17 mouse cellular contexts compared by ENCODE assay signal in genomic region chr14:103222356-103222755, GRCm38 (mm10).
DNase-seq lines count a peak whose midpoint lies in the region; ATAC-seq and TF ChIP-seq lines count a peak whose summit lies in the region.
"Had no signal": no experiment of that assay in that cellular context is flagged by ENCODE, and none has a peak within 500 bp of the region (broad histone marks: within the 10 kb centered on the region; RNA-seq: fewer than 3 reads in every experiment).

No protein-coding gene starts in this region.

- no peak for TF ChIP-seq EP300 in heart, postnatal 0 days (IDR thresholded peaks at IDR 0.05; ENCODE audit: low read depth)

- H3K4me1 ChIP-seq in heart, postnatal 0 days (ENCODE audit: control insufficient read depth, insufficient read depth): no peaks in the 10 kb centered on the region
- H3K4me1 ChIP-seq in embryonic facial prominence, embryonic 14.5 days (ENCODE audit: control insufficient read depth, insufficient read depth, low read length): no peaks in the 10 kb centered on the region

- H3K36me3 ChIP-seq in heart, postnatal 0 days (replicated peaks; ENCODE audit: control insufficient read depth, insufficient read depth, low read length): peaks cover 45% of the 10 kb centered on the region
- peaks cover 59% of the 10 kb centered on the region for H3K36me3 ChIP-seq in embryonic facial prominence, embryonic 14.5 days (ENCODE audit: control insufficient read depth, insufficient read depth, low read length)

- ATAC-seq in heart, postnatal 0 days (ENCODE audit: insufficient read depth, low read depth): 0 out of 2 replicates have a peak, but pooled peaks have one; percentile 36
- peak; percentile 86; the same call in 1 of the 2 replicates for ATAC-seq in embryonic facial prominence, embryonic 14.5 days (ENCODE audit: low read depth)
- ATAC-seq in megakaryocyte, adult 5-6 weeks (ENCODE audit: poor library complexity, severe bottlenecking): no peak
- ATAC-seq: activated CD4-positive, CD25-positive, alpha-beta regulatory T cell, adult 4 months; Patski had no signal

- no peak overlapping the region for H3K4me3 ChIP-seq in heart, postnatal 0 days (ENCODE audit: low read depth, low read length)
- H3K4me3 ChIP-seq in embryonic facial prominence, embryonic 14.5 days (ENCODE audit: low read depth, low read length): no peak overlapping the region
- H3K4me3 ChIP-seq: erythroblast, embryonic 14.5 days had no signal

- H3K27me3 ChIP-seq in heart, postnatal 0 days (ENCODE audit: control insufficient read depth, insufficient read depth, low read length): no peaks in the 10 kb centered on the region
- H3K27me3 ChIP-seq in embryonic facial prominence, embryonic 14.5 days (replicated peaks; ENCODE audit: control insufficient read depth, insufficient read depth, low read length): no peaks in the 10 kb centered on the region
- H3K27me3 ChIP-seq: Patski had no signal

- no peak overlapping the region for H3K27ac ChIP-seq in heart, postnatal 0 days (ENCODE audit: low read depth)
- no peak overlapping the region for H3K27ac ChIP-seq in embryonic facial prominence, embryonic 14.5 days (replicated peaks; ENCODE audit: low read depth, low read length)

- no peak overlapping the region for H3K9ac ChIP-seq in heart, postnatal 0 days (replicated peaks; ENCODE audit: low read depth, low read length)
- H3K9ac ChIP-seq in embryonic facial prominence, embryonic 14.5 days (ENCODE audit: low read depth, low read length): no peak overlapping the region

- WGBS in heart, postnatal 0 days: 47% methylated on average over 2 of the region's 2 CpGs
- WGBS in embryonic facial prominence, embryonic 14.5 days: 81% methylated on average over 2 of the region's 2 CpGs

- H3K9me3 ChIP-seq in heart, postnatal 0 days (replicated peaks; ENCODE audit: control insufficient read depth, low read length): no peaks in the 10 kb centered on the region
- no peaks in the 10 kb centered on the region for H3K9me3 ChIP-seq in embryonic facial prominence, embryonic 14.5 days (ENCODE audit: control insufficient read depth, low read length)

- no peak for DNase-seq in heart, postnatal 0 days (ENCODE audit: low spot score)
- DNase-seq in heart, postnatal 4 days: no peak
- DNase-seq in Muller cell, postnatal 12 days (ENCODE audit: inconsistent ontology term): peak; percentile 8
- DNase-seq in cerebellum, adult 18-20 months: peak; percentile 19 to 42
- peak; percentile 23 for DNase-seq in embryonic facial prominence, embryonic 14.5 days (ENCODE audit: low spot score)
- DNase-seq in frontal cortex, postnatal 10 days (ENCODE audit: low spot score in 2 of 2): no peak
- DNase-seq: adrenal gland, postnatal 14 days; embryo, embryonic 11 days; kidney, adult 9 months; kidney, postnatal 4 days; layer of hippocampus, postnatal 36 days; lung, adult 18-20 months had no signal

- no peak overlapping the region for H3K4me2 ChIP-seq in heart, postnatal 0 days (ENCODE audit: low read depth, low read length)
- H3K4me2 ChIP-seq in embryonic facial prominence, embryonic 14.5 days (ENCODE audit: low read depth, low read length): no peak overlapping the region
- H3K4me2 ChIP-seq: heart, embryonic 11.5 days had no signal

- TF ChIP-seq CTCF in heart, postnatal 0 days (IDR thresholded peaks at IDR 0.05; ENCODE audit: low read depth): no peak

Comparison
In these comparisons a context has a peak if more than half of its experiments do, and no peak if none do; other contexts are left out.
1. DNase-seq: peak in Muller cell, postnatal 12 days (single experiment), cerebellum, adult 18-20 months (2 of 2) and embryonic facial prominence, embryonic 14.5 days (single experiment); none in heart, postnatal 0 days (single experiment), heart, postnatal 4 days (single experiment) and frontal cortex, postnatal 10 days (0 of 2).